Mouse (Mus musculus) cerebellum, postnatal 10 days (tissue): ENCODE data around the gene Igsf8.
A peak's percentile ranks its signal among the peaks of the same experiment; 100 is the strongest.

Source experiments
- DNase-seq, 2 experiments: peaks; one replicate each; pipeline ENCODE4 v3.0.0; 2021; ENCODE audit warnings: mixed read lengths in 2 of 2

Gene Igsf8

DNA sequence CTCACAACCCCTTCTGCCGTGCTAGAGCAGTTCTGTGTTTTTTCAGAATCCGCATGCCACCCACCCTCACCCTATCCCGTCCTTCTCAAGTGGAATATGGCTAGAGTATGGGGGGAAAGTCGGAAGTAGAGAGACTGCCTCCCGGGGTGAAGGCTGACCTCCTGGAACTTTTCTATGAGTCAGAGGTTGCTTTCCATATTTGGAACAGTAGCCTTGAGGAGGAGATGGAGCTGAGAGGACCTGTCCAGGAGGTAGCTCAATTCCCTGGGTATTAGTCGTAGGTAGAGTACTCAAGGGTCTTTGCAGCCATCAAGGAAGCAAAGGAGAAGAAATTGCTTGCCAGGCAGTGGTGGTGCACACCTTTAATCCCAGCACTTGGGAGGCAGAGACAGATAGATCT, 90.6 kb downstream of the Igsf8 start:
- DNase-seq = no peak

- no peak for DNase-seq
Measured at GRCm38 (mm10) chr1:172352453-172352852, 91.0 kb downstream of the Igsf8 start.

DNA sequence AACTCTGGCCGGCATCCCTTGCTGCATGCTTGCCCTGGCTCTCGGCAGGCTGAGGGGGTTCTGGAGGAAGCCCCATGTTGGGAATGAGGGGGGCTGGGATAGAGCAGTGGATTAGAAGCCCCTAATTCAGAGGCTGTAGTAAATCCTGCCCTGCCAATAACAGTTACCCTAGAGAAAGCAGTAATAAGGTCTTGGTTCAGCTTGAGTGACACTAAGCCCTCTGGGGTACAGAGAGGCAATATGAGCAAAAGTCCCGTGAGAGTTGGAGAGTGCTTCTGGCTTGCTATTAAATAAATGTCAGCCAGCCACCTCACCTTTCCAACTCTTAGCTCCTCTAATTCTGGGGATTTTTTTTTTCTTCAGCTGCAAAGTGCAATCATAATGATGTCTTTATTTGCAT, 93.9 kb downstream of the Igsf8 start:
- DNase-seq = no peak

GRCm38 (mm10) chr1:172357550-172357949, 96.1 kb downstream of the Igsf8 start:
- DNase-seq = peak; percentile 87 to 89

GRCm38 (mm10) chr1:172358341-172358740, 96.9 kb downstream of the Igsf8 start:
- DNase-seq = peak in 1 of 2 experiments; percentile 61

DNA sequence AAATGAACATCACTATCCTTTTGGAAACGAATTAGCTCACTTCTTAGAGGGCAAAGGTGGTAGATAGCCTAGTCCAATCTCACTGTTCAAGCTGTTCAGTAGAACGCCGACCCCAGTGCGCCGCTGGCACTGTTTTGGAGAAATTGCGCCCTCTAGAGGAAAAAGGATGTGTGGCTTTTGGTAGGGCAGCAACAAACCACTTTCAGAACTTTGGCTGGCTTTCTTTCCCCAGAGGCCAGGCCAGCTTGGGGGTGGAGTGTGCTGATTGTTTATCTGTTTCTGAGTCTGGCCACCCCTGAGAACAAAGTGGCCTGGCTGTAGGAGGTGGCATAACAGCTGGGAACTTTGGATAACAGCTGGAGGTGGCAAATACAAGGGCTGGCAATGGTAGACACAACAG, 103.2 kb downstream of the Igsf8 start:
- peak; percentile 77 to 85 for DNase-seq

GRCm38 (mm10) chr1:172368768-172369418, 107.5 kb downstream of the Igsf8 start:
- peak; percentile 83 to 86 for DNase-seq
